Mouse (Mus musculus): ENCODE measurements around the gene Prr15. TPM values are rescaled to one million over a fixed set of nuclear protein-coding genes. Genes with fewer than 3 reads are reported as not detected.

Prr15 gene
- polyA plus RNA-seq, 1 experiment from 2014 or later: 26.2 TPM

DNA sequence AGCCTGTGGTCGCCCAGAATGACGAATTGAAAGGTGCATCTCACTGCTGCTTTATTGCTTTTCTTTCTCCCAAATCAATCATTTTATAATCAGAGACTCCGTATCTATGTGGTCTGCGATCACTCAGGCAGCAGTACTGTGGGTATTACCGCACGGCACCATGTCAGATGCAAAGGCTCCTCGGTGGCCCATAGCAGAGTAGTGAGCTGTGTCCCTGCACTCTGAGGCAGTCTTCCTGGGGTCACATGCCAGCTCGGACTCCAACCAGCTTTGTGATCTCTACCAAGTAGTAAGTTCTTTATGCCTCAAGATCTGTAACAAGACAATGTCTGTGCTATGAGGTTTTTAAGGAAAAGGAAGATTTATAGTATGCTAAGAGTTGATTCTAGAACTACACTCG, 7.0 kb upstream of the Prr15 start:
- no peak; the same call in 1 of the 2 replicates for ATAC-seq (ENCODE audit: insufficient number of reproducible peaks, insufficient read depth, low FRiP score, low read depth)
- Histone ChIP-seq H3K9ac (ENCODE audit: low read length) (no peak overlapping the region), H3K4me2 (ENCODE audit: low read length) (no peak overlapping the region), H3K27me3 (ENCODE audit: control insufficient read depth, insufficient read depth, low read length) (no peaks in the 10 kb centered on the region), H3K27ac (replicated peaks in 1 of 2; ENCODE audit: control insufficient read depth in 1 of 2, insufficient read depth in 1 of 2, low read depth in 2 of 2, low read length in 2 of 2) (no peak overlapping the region), H3K4me3 (ENCODE audit: control insufficient read depth in 1 of 2, insufficient read depth in 1 of 2, low read depth in 1 of 2, low read length in 2 of 2) (no peak overlapping the region), H3K36me3 (ENCODE audit: control insufficient read depth, insufficient read depth, low read length) (no peaks in the 10 kb centered on the region), H3K9me3 (ENCODE audit: control insufficient read depth, low read length) (no peaks in the 10 kb centered on the region), H3K4me1 (ENCODE audit: control insufficient read depth in 2 of 2, insufficient read depth in 2 of 2, low read length in 2 of 2) (no peaks in the 10 kb centered on the region)
- 81% methylated on average over 9 of the region's 9 CpGs for WGBS

DNA sequence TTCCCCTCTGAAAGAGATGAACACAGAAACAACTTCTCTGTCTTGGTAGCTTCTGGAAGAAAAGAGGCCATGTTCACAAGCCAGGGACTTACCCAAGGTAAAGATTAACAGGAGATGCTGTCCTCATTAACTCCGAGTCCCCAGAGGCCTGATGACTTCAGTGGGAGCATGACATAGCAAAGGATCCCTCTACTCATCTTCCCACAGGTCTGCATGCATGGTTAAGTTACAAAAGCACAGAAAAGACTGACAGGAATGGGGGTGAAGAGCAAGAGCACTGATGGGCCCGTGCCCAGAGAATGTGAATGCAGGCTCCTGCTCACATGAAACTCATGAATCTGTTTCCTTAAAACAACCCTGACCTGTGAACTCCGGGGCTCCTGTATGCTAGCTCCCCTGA, 6.4 kb upstream of the Prr15 start:
- Histone ChIP-seq H3K36me3 (ENCODE audit: control insufficient read depth, insufficient read depth, low read length) (no peaks in the 10 kb centered on the region), H3K4me1 (ENCODE audit: control insufficient read depth in 2 of 2, insufficient read depth in 2 of 2, low read length in 2 of 2) (no peaks in the 10 kb centered on the region), H3K27me3 (ENCODE audit: control insufficient read depth, insufficient read depth, low read length) (no peaks in the 10 kb centered on the region), H3K9ac (ENCODE audit: low read length) (no peak overlapping the region), H3K27ac (replicated peaks in 1 of 2; ENCODE audit: control insufficient read depth in 1 of 2, insufficient read depth in 1 of 2, low read depth in 2 of 2, low read length in 2 of 2) (no peak overlapping the region), H3K9me3 (ENCODE audit: control insufficient read depth, low read length) (no peaks in the 10 kb centered on the region), H3K4me3 (ENCODE audit: control insufficient read depth in 1 of 2, insufficient read depth in 1 of 2, low read depth in 1 of 2, low read length in 2 of 2) (no peak overlapping the region), H3K4me2 (ENCODE audit: low read length) (no peak overlapping the region)
- ATAC-seq (ENCODE audit: insufficient number of reproducible peaks, insufficient read depth, low FRiP score, low read depth): no peak
- WGBS: 80% methylated on average over 3 of the region's 3 CpGs

DNA sequence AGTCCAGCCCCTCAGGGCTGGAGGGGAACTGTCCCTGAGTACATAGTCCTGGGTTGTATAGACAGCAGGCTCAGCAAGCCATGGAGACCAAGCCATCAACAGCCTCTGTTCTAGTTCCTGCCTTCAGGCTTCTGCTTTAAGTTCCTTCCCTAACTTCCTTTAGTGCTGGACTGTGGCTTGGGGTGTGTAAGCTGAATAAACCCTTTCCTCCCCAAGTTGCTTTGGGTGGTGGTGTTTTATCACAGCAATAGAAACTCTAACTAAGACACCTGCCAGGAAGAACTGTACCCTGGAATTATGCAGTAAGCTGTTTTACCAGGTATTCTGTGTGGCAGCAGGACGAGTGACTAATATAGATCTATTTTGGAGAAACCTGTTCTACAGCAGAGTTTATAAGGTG, 5.4 kb upstream of the Prr15 start:
- WGBS: 74% methylated on average over 1 of the region's 1 CpGs
- ATAC-seq (ENCODE audit: insufficient number of reproducible peaks, insufficient read depth, low FRiP score, low read depth): no peak

DNA sequence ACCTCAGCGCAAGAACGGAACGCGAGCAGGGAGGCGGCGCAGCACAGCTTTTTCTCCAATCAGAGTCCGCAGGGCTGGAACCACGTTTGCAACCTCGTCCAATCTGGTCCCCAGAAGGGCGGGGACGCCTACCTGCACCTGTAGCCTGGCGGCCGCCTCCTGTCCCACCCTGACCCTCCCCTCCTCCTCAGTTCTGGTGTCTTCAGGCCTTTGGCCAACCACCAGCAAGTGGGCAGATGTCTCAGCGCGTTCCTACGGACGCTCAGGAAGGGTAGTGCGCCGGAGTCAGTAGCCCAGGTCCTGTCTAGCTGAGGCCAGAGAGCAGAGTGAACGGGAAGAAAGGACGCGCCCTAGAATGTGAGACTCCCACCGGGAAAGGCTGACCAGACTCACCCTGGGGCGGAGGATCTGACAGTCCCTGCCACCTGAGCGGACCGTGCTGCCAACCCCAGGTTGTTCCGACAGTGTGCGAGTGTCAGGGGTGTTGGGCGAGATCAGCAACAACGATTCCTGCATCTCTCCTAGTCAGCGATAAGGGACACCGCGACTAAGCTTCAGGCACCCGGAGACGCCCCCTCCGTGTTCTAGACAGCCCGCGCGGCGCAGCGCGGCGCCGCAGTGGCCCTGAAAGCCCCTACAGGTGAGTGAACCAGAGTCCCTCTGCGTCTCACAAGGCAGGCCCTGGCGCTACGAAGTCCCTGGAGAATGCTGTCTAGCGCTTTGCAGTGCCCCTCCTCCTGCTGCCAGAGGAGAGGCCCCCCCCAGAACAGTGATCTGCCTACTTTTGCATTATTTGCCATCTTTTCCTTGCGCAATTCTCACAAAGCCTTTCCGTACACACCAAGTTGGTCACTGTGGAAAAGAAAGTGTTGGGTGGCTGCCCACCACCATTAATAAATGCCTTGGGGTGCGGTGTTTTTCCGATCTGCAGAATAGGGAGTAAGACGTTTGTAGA, 1.3 kb downstream of the Prr15 start:
- H3K27ac ChIP-seq (replicated peaks in 1 of 2; ENCODE audit: control insufficient read depth in 1 of 2, insufficient read depth in 1 of 2, low read depth in 2 of 2, low read length in 2 of 2): peak overlapping the region; percentile 69 to 78
- H3K9me3 ChIP-seq (ENCODE audit: control insufficient read depth, low read length): no peaks in the 10 kb centered on the region

More for the DNA sequence above, 5.4 kb upstream of the Prr15 start:
- no peak overlapping the region for H3K27ac ChIP-seq (replicated peaks in 1 of 2; ENCODE audit: control insufficient read depth in 1 of 2, insufficient read depth in 1 of 2, low read depth in 2 of 2, low read length in 2 of 2)
- H3K9me3 ChIP-seq (ENCODE audit: control insufficient read depth, low read length): no peaks in the 10 kb centered on the region
- H3K36me3 ChIP-seq (ENCODE audit: control insufficient read depth, insufficient read depth, low read length): no peaks in the 10 kb centered on the region
- no peak overlapping the region for H3K9ac ChIP-seq (ENCODE audit: low read length)
- no peak overlapping the region for H3K4me2 ChIP-seq (ENCODE audit: low read length)
- no peak overlapping the region for H3K4me3 ChIP-seq (ENCODE audit: control insufficient read depth in 1 of 2, insufficient read depth in 1 of 2, low read depth in 1 of 2, low read length in 2 of 2)
- H3K27me3 ChIP-seq (ENCODE audit: control insufficient read depth, insufficient read depth, low read length): no peaks in the 10 kb centered on the region
- no peaks in the 10 kb centered on the region for H3K4me1 ChIP-seq (ENCODE audit: control insufficient read depth in 2 of 2, insufficient read depth in 2 of 2, low read length in 2 of 2)

DNA sequence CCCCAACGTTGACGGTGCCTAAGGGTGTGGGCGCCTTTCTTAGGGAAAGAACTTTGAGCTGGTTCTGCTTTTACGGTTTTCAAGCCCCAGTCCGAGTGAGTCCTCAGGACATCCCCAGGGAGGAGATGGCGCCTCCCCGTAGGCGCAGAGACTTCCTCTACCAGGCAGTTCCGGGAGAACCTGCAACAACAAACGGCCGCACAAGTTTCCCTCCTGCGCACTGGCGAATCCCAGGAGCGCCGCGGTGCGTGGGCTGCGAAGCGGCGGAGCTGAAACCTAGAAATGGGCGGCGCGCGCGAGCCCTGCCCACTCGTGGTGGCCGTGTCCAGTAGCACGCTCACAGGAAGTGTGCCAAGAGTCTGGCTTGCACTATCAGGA, 2.0 kb downstream of the Prr15 start:
- WGBS: 0% methylated on average over 28 of the region's 28 CpGs
- H3K9ac ChIP-seq (ENCODE audit: low read length): peak overlapping the region; percentile 77
- H3K9me3 ChIP-seq (ENCODE audit: control insufficient read depth, low read length): no peaks in the 10 kb centered on the region
- H3K4me2 ChIP-seq (ENCODE audit: low read length): peak overlapping the region; percentile 98
- peak overlapping the region; percentile 69 to 78 for H3K27ac ChIP-seq (replicated peaks in 1 of 2; ENCODE audit: control insufficient read depth in 1 of 2, insufficient read depth in 1 of 2, low read depth in 2 of 2, low read length in 2 of 2)
- H3K27me3 ChIP-seq (ENCODE audit: control insufficient read depth, insufficient read depth, low read length): peaks cover 7% of the 10 kb centered on the region
- no peaks in the 10 kb centered on the region for H3K36me3 ChIP-seq (ENCODE audit: control insufficient read depth, insufficient read depth, low read length)
- ATAC-seq (ENCODE audit: insufficient number of reproducible peaks, insufficient read depth, low FRiP score, low read depth): peak; percentile 55; the same call in 1 of the 2 replicates
- peaks cover 4 to 5% of the 10 kb centered on the region in 2 experiments; a peak in 1 of 4 replicates for H3K4me1 ChIP-seq (ENCODE audit: control insufficient read depth in 2 of 2, insufficient read depth in 2 of 2, low read length in 2 of 2)
- peak overlapping the region; percentile 60 to 67 for H3K4me3 ChIP-seq (ENCODE audit: control insufficient read depth in 1 of 2, insufficient read depth in 1 of 2, low read depth in 1 of 2, low read length in 2 of 2)

More for the DNA sequence above, 1.3 kb downstream of the Prr15 start:
- H3K4me1 ChIP-seq (ENCODE audit: control insufficient read depth in 2 of 2, insufficient read depth in 2 of 2, low read length in 2 of 2): peaks cover 4 to 5% of the 10 kb centered on the region in 2 experiments; a peak in 1 of 4 replicates
- peak overlapping the region; percentile 98 for H3K4me2 ChIP-seq (ENCODE audit: low read length)
- H3K4me3 ChIP-seq (ENCODE audit: control insufficient read depth in 1 of 2, insufficient read depth in 1 of 2, low read depth in 1 of 2, low read length in 2 of 2): peak overlapping the region; percentile 60 to 67
- H3K27me3 ChIP-seq (ENCODE audit: control insufficient read depth, insufficient read depth, low read length): peaks cover 7% of the 10 kb centered on the region
- peak overlapping the region; percentile 77 for H3K9ac ChIP-seq (ENCODE audit: low read length)
- WGBS: under 1% methylated on average over 53 of the region's 53 CpGs
- peak; percentile 78 for ATAC-seq (ENCODE audit: insufficient number of reproducible peaks, insufficient read depth, low FRiP score, low read depth)
- H3K36me3 ChIP-seq (ENCODE audit: control insufficient read depth, insufficient read depth, low read length): no peaks in the 10 kb centered on the region

DNA sequence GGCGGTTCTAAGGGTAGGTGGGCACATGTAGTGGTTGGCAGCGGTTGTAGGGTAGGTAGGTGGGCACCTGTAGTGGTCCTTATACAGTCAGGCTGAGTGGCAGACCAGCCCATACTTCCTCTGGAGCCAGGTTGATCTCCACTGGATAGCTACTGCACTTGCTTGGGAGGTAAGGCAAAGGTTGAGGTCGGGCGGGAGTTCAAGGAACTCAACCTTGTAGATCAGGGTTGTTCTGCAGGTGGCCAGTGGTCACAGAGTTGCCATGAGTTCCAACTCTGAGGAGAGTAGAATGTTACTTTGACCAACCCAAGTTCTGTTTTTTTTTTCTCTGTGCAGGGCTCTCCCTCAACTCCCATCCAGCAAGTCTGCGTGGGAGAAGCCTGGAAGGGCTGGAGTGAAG, 3.1 kb downstream of the Prr15 start:
- Histone ChIP-seq H3K4me3 (ENCODE audit: control insufficient read depth in 1 of 2, insufficient read depth in 1 of 2, low read depth in 1 of 2, low read length in 2 of 2) (peak overlapping the region; percentile 60 to 67), H3K27me3 (ENCODE audit: control insufficient read depth, insufficient read depth, low read length) (peaks cover 7% of the 10 kb centered on the region), H3K4me1 (ENCODE audit: control insufficient read depth in 2 of 2, insufficient read depth in 2 of 2, low read length in 2 of 2) (peaks cover 4 to 7% of the 10 kb centered on the region in 2 experiments; a peak in 2 of 4 replicates), H3K4me2 (ENCODE audit: low read length) (peak overlapping the region; percentile 98), H3K27ac (replicated peaks in 1 of 2; ENCODE audit: control insufficient read depth in 1 of 2, insufficient read depth in 1 of 2, low read depth in 2 of 2, low read length in 2 of 2) (peak overlapping the region; percentile 10 to 78; a peak in 2 of 4 replicates), H3K9ac (ENCODE audit: low read length) (peak overlapping the region; percentile 77), H3K9me3 (ENCODE audit: control insufficient read depth, low read length) (no peaks in the 10 kb centered on the region), H3K36me3 (ENCODE audit: control insufficient read depth, insufficient read depth, low read length) (no peaks in the 10 kb centered on the region)
- 92% methylated on average over 5 of the region's 5 CpGs for WGBS
- no peak for ATAC-seq (ENCODE audit: insufficient number of reproducible peaks, insufficient read depth, low FRiP score, low read depth)

DNA sequence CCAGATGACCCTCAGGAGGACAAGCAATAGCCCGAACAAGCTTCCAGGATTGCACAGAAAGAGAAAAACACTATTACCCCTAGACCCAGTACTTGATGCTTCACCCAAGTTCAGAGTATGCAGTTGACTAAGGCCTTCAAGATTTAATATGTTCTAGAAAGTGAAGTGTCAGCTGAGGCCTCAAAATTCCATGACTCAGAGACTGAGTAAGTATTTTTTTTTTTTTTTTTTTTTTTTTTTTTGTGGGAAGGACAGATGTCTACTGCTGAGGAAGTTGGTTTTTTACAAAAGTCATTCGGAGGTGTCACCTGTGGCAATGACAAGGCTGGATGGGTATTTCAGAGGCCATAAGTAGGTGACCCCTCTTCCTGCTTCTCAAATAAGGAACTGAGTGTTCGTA, 4.0 kb downstream of the Prr15 start:
- no peak for ATAC-seq (ENCODE audit: insufficient number of reproducible peaks, insufficient read depth, low FRiP score, low read depth)
- Histone ChIP-seq H3K36me3 (ENCODE audit: control insufficient read depth, insufficient read depth, low read length) (no peaks in the 10 kb centered on the region), H3K9me3 (ENCODE audit: control insufficient read depth, low read length) (no peaks in the 10 kb centered on the region), H3K4me2 (ENCODE audit: low read length) (peak overlapping the region; percentile 98), H3K4me1 (ENCODE audit: control insufficient read depth in 2 of 2, insufficient read depth in 2 of 2, low read length in 2 of 2) (peaks cover 4 to 7% of the 10 kb centered on the region in 2 experiments; a peak in 2 of 4 replicates), H3K9ac (ENCODE audit: low read length) (peak overlapping the region; percentile 77; the same call in 1 of the 2 replicates), H3K27ac (replicated peaks in 1 of 2; ENCODE audit: control insufficient read depth in 1 of 2, insufficient read depth in 1 of 2, low read depth in 2 of 2, low read length in 2 of 2) (0 out of 4 replicates have a peak overlapping the region, but pooled peaks of 1 of the 2 experiments have one; percentile 78), H3K4me3 (ENCODE audit: control insufficient read depth in 1 of 2, insufficient read depth in 1 of 2, low read depth in 1 of 2, low read length in 2 of 2) (peak overlapping the region in 1 of 2 experiments; percentile 60; a peak in 2 of 4 replicates), H3K27me3 (ENCODE audit: control insufficient read depth, insufficient read depth, low read length) (peaks cover 7% of the 10 kb centered on the region)
- WGBS: 72% methylated on average over 3 of the region's 3 CpGs

Measured in heart, embryonic 14.5 days (tissue).